Mouse (Mus musculus): Measurements from ENCODE around the gene Nxn. TPM values are rescaled to one million over a fixed set of nuclear protein-coding genes. Genes with fewer than 3 reads are reported as not detected.

Nxn gene
- polyA plus RNA-seq, 1 experiment, result 0.08 TPM

DNA sequence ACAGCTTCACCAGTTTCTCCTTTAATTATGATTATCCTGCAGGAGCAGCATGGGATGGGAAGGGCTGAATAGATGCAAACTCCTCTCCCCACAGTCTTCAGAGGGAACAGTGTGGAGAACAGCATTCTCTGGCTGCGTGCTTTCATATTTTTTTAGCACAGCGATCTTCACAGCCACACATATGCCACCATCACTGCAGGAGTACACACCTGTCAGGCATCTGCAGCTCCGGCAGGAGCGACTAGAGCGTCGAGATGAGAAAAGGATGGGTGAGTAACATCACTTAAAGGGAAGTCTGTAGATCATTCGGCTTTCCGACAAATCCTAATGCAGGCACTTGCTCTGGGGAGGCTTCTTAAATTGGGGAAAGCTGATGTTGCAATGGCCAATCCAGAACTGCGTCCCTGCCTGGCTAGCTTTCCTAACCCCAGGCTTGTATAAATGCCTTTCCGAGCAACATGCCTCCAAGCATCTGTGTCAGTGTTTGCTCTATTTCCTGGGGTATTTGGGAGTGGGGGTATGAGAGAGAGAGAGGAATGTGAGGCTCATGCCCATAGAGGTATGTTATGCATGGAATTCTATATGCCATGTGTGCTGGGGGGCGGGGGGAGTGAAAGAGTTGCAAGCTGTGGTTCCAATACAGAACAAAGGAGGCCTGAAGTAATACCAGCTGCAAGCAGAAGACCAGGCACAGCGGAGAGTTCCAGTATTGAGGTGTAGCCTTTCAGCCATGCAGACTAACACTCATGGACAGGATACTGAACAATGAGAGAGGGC lies 87.5 kb downstream of the Nxn start:
- Histone ChIP-seq H3K4me3 (replicated peaks) (no peak overlapping the region), H3K36me3 (ENCODE audit: control insufficient read depth) (no peaks in the 10 kb centered on the region), H3K9me3 (ENCODE audit: control insufficient read depth, low read length) (no peaks in the 10 kb centered on the region), H3K4me1 (ENCODE audit: control insufficient read depth) (no peaks in the 10 kb centered on the region), H3K27me3 (ENCODE audit: control insufficient read depth) (no peaks in the 10 kb centered on the region)
- no peak for TF ChIP-seq GATA1 (IDR thresholded peaks at IDR 0.05; ENCODE audit: low read length)
- TF ChIP-seq TAL1 (IDR thresholded peaks at IDR 0.05; ENCODE audit: low read length), result no peak

DNA sequence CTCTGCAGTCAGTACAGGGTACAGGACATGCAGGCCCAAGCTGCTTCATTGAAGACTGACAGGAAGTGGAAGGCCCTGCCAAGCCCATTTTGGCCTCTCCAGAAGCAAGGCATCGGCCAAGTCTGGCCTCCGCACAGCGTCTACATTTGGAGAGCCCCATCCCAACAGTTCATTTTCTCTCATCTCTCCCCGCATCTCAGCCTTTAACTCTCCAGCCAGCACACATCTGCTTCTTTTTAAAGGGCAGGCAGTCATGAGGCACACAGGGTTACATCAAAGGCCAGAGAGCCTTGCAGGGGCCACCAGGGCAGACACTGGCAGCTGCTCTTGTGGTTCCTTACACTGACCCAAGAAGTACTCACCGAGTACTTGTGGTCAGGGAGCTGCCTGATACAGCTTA lies 89.1 kb downstream of the Nxn start:
- Histone ChIP-seq H3K4me1 (ENCODE audit: control insufficient read depth) (no peaks in the 10 kb centered on the region), H3K4me3 (replicated peaks) (no peak overlapping the region), H3K36me3 (ENCODE audit: control insufficient read depth) (no peaks in the 10 kb centered on the region), H3K9me3 (ENCODE audit: control insufficient read depth, low read length) (no peaks in the 10 kb centered on the region), H3K27me3 (ENCODE audit: control insufficient read depth) (no peaks in the 10 kb centered on the region)
- no peak for TF ChIP-seq TAL1 (IDR thresholded peaks at IDR 0.05; ENCODE audit: low read length)
- TF ChIP-seq GATA1 (IDR thresholded peaks at IDR 0.05; ENCODE audit: low read length), result no peak

DNA sequence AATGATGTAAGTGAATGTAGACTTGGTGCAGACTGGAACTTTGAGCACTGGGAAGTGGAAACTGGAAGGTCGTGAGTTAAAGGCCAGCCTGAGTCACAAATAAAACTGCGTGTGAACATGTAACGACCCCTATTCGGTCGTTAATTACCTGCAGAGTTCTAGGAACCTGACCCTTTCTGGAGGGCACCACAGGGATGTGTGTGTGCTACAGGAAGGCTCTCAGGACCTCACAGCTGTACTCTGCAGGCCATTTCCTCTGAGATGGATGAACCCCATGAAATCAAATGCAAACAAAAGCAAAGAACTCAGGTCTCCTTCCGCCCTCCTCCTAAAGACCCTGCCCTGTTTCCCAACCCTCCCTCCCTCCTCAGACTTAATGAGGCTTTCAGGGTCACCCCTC lies 89.9 kb downstream of the Nxn start:
- no peaks in the 10 kb centered on the region for H3K36me3 ChIP-seq (ENCODE audit: control insufficient read depth)
- H3K4me3 ChIP-seq (replicated peaks), result no peak overlapping the region
- no peaks in the 10 kb centered on the region for H3K27me3 ChIP-seq (ENCODE audit: control insufficient read depth)
- TF ChIP-seq GATA1 (IDR thresholded peaks at IDR 0.05; ENCODE audit: low read length) (no peak), TAL1 (IDR thresholded peaks at IDR 0.05; ENCODE audit: low read length) (no peak)
- no peaks in the 10 kb centered on the region for H3K9me3 ChIP-seq (ENCODE audit: control insufficient read depth, low read length)
- H3K4me1 ChIP-seq (ENCODE audit: control insufficient read depth), result no peaks in the 10 kb centered on the region

DNA sequence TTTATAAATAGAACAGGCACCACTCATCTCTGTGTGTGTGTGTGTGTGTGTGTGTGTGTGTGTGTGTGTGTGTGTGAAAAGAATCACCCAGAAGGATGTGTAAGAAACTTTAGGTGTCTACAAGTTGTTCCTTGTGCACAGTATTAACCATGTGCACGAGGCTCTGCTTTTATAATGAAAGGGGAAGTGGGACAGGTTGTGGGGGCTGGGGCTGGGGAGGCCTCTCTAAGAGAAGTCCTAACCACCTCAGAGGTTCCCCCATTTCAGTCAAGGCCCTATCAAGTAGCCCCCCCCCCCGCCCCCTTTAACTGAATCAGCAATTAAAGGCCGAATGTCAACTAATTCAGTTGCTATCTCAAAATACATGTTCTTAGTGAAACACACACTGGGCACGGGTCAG lies 92.2 kb downstream of the Nxn start:
- H3K4me3 ChIP-seq (replicated peaks), result no peak overlapping the region
- no peaks in the 10 kb centered on the region for H3K36me3 ChIP-seq (ENCODE audit: control insufficient read depth)
- no peaks in the 10 kb centered on the region for H3K9me3 ChIP-seq (ENCODE audit: control insufficient read depth, low read length)
- H3K27me3 ChIP-seq (ENCODE audit: control insufficient read depth), result no peaks in the 10 kb centered on the region
- no peaks in the 10 kb centered on the region for H3K4me1 ChIP-seq (ENCODE audit: control insufficient read depth)
- TF ChIP-seq TAL1 (IDR thresholded peaks at IDR 0.05; ENCODE audit: low read length), result no peak
- TF ChIP-seq GATA1 (IDR thresholded peaks at IDR 0.05; ENCODE audit: low read length), result no peak

DNA sequence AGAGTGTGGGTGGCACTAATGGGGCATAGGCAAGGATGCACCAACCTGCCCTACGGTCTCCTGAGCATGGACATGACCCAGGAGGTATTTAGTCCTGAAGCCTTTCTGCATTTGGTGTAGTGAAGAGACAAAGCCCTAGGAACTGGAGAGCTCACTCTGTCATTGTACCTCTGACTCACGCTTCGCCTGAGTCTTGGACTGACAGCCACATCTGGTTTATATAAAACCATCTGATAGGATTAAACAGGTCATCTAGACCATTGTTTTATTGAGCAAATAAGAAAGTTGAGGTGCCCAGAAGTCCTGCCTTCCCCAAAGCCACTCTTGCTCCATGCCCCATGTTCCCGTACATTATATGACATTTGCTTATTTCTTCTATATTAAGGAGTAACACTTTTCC lies 93.4 kb downstream of the Nxn start:
- H3K27me3 ChIP-seq (ENCODE audit: control insufficient read depth), result no peaks in the 10 kb centered on the region
- H3K9me3 ChIP-seq (ENCODE audit: control insufficient read depth, low read length), result no peaks in the 10 kb centered on the region
- TF ChIP-seq GATA1 (IDR thresholded peaks at IDR 0.05; ENCODE audit: low read length) (no peak), TAL1 (IDR thresholded peaks at IDR 0.05; ENCODE audit: low read length) (no peak)
- no peaks in the 10 kb centered on the region for H3K36me3 ChIP-seq (ENCODE audit: control insufficient read depth)
- H3K4me1 ChIP-seq (ENCODE audit: control insufficient read depth), result no peaks in the 10 kb centered on the region
- H3K4me3 ChIP-seq (replicated peaks), result no peak overlapping the region

DNA sequence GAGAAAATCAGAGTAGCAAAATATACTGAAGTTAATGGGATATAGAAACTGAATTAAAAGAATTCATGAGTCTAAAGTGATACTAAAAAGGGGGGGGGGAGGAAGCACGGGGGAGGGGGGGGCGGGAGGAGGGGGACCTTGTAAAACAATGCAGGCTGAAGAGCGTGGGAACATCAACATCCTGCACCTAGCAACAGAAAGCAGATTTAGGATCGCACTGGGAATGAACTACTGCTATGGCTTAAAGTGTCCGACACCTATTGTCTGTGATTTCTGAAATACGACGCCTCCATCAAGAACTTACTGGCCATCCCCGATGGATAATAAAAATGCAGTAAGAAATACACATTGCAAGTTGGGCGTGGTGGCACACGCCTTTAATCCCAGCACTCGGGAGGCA lies 95.6 kb downstream of the Nxn start:
- TF ChIP-seq GATA1 (IDR thresholded peaks at IDR 0.05; ENCODE audit: low read length), result no peak
- TF ChIP-seq TAL1 (IDR thresholded peaks at IDR 0.05; ENCODE audit: low read length), result no peak
- H3K36me3 ChIP-seq (ENCODE audit: control insufficient read depth), result no peaks in the 10 kb centered on the region
- no peaks in the 10 kb centered on the region for H3K27me3 ChIP-seq (ENCODE audit: control insufficient read depth)
- no peaks in the 10 kb centered on the region for H3K4me1 ChIP-seq (ENCODE audit: control insufficient read depth)
- H3K4me3 ChIP-seq (replicated peaks), result no peak overlapping the region
- H3K9me3 ChIP-seq (ENCODE audit: control insufficient read depth, low read length), result no peaks in the 10 kb centered on the region

DNA sequence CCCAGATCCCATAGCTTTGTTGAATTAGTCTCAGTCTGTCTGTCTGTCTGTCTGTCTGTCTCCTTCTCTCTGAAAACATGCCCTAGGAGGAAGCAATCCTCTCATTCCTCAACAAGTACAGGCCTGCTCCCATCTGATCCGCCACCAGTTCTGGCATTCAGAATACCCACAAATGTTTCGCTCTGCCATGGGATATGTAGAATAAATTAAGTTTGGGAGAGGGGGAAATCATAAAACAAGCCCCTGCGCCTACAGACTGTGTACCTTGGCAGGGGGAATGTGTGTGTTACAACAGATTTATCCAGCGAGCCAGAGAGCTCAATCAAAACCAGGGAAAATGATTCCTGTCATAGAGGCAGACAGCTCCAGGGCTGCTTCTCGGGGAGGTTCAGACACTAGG lies 98.1 kb downstream of the Nxn start:
- Histone ChIP-seq H3K27me3 (ENCODE audit: control insufficient read depth) (no peaks in the 10 kb centered on the region), H3K4me1 (ENCODE audit: control insufficient read depth) (no peaks in the 10 kb centered on the region), H3K4me3 (replicated peaks) (no peak overlapping the region), H3K9me3 (ENCODE audit: control insufficient read depth, low read length) (no peaks in the 10 kb centered on the region), H3K36me3 (ENCODE audit: control insufficient read depth) (no peaks in the 10 kb centered on the region)
- TF ChIP-seq GATA1 (IDR thresholded peaks at IDR 0.05; ENCODE audit: low read length), result no peak
- no peak for TF ChIP-seq TAL1 (IDR thresholded peaks at IDR 0.05; ENCODE audit: low read length)

DNA sequence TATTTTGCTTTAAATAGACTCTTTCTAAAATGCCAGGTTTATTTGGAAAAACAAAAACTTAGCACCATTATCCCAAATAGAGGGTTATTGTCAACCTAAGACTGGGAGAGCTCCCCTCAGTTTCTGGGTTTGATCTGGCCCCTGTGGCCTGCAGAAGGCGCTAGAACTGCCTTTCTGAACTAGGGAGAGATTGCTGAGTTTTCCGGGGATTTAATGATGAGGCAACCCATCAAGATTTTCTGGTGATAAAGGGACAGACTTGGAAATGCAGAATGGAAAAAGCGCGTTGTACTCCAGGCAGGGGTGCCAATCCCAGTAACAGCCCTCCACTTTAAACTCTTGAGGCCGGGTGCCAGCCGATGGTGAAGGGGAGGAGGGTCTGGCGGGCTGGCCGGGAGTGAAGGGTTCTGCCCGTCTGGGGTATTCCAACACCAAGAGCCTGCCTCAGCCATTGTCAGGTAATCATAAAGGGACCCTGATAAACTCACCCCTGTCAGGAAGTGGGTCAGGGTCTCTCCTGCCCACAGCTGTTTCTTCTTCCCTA lies 100.4 kb downstream of the Nxn start:
- Histone ChIP-seq H3K9me3 (ENCODE audit: control insufficient read depth, low read length) (no peaks in the 10 kb centered on the region), H3K27me3 (ENCODE audit: control insufficient read depth) (no peaks in the 10 kb centered on the region), H3K36me3 (ENCODE audit: control insufficient read depth) (no peaks in the 10 kb centered on the region), H3K4me3 (replicated peaks) (no peak overlapping the region), H3K4me1 (ENCODE audit: control insufficient read depth) (no peaks in the 10 kb centered on the region; the same call in 1 of the 2 replicates)
- TF ChIP-seq GATA1 (IDR thresholded peaks at IDR 0.05; ENCODE audit: low read length), result no peak
- TF ChIP-seq TAL1 (IDR thresholded peaks at IDR 0.05; ENCODE audit: low read length), result no peak

DNA sequence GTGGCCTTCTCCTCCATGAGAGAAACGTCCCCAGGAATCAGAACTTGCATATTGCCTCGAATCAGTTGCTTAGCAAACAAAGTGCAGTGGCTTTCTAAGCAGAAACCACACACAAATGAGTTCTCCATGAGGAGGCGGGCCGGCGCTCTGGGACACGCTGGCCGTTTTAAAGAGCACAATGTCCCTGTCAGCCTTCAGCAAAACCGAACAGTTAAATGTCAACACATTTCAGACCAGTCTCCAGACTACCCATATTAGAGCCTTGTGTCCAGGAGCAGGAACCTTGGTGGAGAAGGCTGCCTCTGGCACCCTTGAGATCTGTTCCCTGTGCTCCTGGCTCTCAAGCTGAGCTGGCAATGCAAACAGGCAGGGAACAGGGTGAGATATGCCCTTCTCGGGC lies 101.7 kb downstream of the Nxn start:
- no peak overlapping the region for H3K4me3 ChIP-seq (replicated peaks)
- H3K9me3 ChIP-seq (ENCODE audit: control insufficient read depth, low read length), result no peaks in the 10 kb centered on the region
- no peaks in the 10 kb centered on the region for H3K27me3 ChIP-seq (ENCODE audit: control insufficient read depth)
- H3K36me3 ChIP-seq (ENCODE audit: control insufficient read depth), result no peaks in the 10 kb centered on the region
- H3K4me1 ChIP-seq (ENCODE audit: control insufficient read depth), result no peaks in the 10 kb centered on the region; the same call in 1 of the 2 replicates
- TF ChIP-seq GATA1 (IDR thresholded peaks at IDR 0.05; ENCODE audit: low read length) (no peak), TAL1 (IDR thresholded peaks at IDR 0.05; ENCODE audit: low read length) (no peak)
